14 mouse cellular contexts compared by ENCODE assay signal in the genomic region with DNA sequence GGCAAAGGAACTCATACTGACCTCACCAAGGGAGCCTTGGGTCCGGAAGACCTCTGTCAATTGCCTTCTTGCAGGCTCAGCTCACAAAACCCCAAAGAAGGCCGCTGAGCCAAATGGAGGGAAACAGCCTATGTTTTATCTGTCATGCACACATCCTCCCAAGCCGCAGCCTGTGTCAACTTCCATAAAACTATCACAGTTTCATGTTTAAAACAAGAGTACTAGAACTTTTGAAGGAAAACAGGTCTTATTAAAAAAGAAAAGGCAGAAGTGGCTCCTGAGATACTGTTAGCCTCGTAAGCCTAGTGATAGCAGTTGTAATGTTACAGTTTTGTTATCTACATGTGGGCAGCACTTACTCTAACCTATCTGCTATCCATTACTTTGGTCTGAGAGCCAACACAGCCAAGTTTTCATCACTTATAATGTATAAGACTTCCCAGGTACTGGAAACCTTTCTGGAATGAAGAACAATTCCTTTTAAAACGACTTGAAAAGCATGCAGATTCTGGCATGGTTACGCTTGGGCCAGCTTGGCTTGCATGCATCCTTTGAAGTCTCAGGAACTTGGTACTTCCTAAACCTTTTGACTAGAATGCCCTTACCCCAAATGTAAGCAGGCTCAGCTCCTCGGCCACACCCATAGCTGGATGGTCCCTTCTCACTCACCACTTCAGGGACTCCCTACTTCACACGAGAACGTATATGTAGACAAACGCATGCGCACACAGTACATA.
A peak's percentile ranks its signal among the peaks of the same experiment; 100 is the strongest.
DNase-seq lines count a peak whose midpoint lies in the region; ATAC-seq and TF ChIP-seq lines count a peak whose summit lies in the region.
"Had no signal": no experiment of that assay in that cellular context is flagged by ENCODE, and none has a peak within 500 bp of the region (broad histone marks: within the 10 kb centered on the region; RNA-seq: fewer than 3 reads in every experiment).

No protein-coding gene starts in this region.

- H3K36me3 ChIP-seq in kidney, embryonic 14.5 days (ENCODE audit: control insufficient read depth, insufficient read depth, low read length) = no peaks in the 10 kb centered on the region
- H3K36me3 ChIP-seq in spleen, adult 2 months (ENCODE audit: control insufficient read depth, insufficient read depth, low read length) = no peaks in the 10 kb centered on the region
- H3K36me3 ChIP-seq in midbrain, embryonic 10.5 days = no peaks in the 10 kb centered on the region

- no peak overlapping the region for H3K27ac ChIP-seq in kidney, embryonic 14.5 days (ENCODE audit: low read depth, low read length)
- peak overlapping the region; percentile 78 for H3K27ac ChIP-seq in spleen, adult 2 months (ENCODE audit: insufficient read depth, low read length)
- no peak overlapping the region for H3K27ac ChIP-seq in midbrain, embryonic 10.5 days (replicated peaks)
- H3K27ac ChIP-seq: hindbrain, postnatal 0 days had no signal

- TF ChIP-seq CTCF in spleen, adult 2 months (IDR thresholded peaks at IDR 0.05; ENCODE audit: extremely low read depth, insufficient read depth, insufficient read length, insufficient replicate concordance) = no peak

- WGBS in kidney, embryonic 14.5 days = 71% methylated on average over 11 of the region's 11 CpGs
- 27% methylated on average over 11 of the region's 11 CpGs for WGBS in spleen, adult 2 months
- 86% methylated on average over 11 of the region's 11 CpGs for WGBS in midbrain, embryonic 10.5 days

- peaks cover 19% of the 10 kb centered on the region for H3K4me1 ChIP-seq in kidney, embryonic 14.5 days (ENCODE audit: control insufficient read depth, insufficient read depth, low read length)
- peaks cover 37% of the 10 kb centered on the region for H3K4me1 ChIP-seq in spleen, adult 2 months (ENCODE audit: control insufficient read depth, insufficient read depth, insufficient read length)
- peaks cover 8% of the 10 kb centered on the region; the same call in 1 of the 2 replicates for H3K4me1 ChIP-seq in midbrain, embryonic 10.5 days

- no peak for ATAC-seq in kidney, embryonic 14.5 days (ENCODE audit: low FRiP score, low TSS enrichment)
- ATAC-seq in CD4-positive, CD25-positive, alpha-beta regulatory T cell, adult 4 months = no peak
- ATAC-seq: hindbrain, postnatal 0 days had no signal

- peak; percentile 24 for DNase-seq in kidney, postnatal 10 days
- DNase-seq in R1 (ENCODE audit: low read depth, low spot score) (peak; percentile 64), liver (peak; percentile 86)
- peak in 1 of 2 experiments; percentile 36 for DNase-seq in spleen, adult 2 months (ENCODE audit: low read depth in 1 of 2, low spot score in 2 of 2)
- no peak for DNase-seq in right cerebral cortex, postnatal 4 days
- no peak for DNase-seq in midbrain, embryonic 10.5 days (ENCODE audit: low spot score)
- DNase-seq: adrenal gland, postnatal 14 days; cerebellum, adult 9-11 months; gastrocnemius, postnatal 10 days; layer of hippocampus, adult 9-11 months; thymus, postnatal 36 days had no signal

- TF ChIP-seq POLR2A in spleen, adult 2 months (IDR thresholded peaks at IDR 0.05; ENCODE audit: low read depth, low read length) = no peak

- H3K9ac ChIP-seq in kidney, embryonic 14.5 days (ENCODE audit: low read depth, low read length) = no peak overlapping the region

- H3K9me3 ChIP-seq in kidney, embryonic 14.5 days (ENCODE audit: control insufficient read depth, low read length) = no peaks in the 10 kb centered on the region
- H3K9me3 ChIP-seq in midbrain, embryonic 10.5 days (replicated peaks) = no peaks in the 10 kb centered on the region

- no peak overlapping the region for H3K4me3 ChIP-seq in kidney, embryonic 14.5 days (ENCODE audit: low read length)
- peak overlapping the region; percentile 48 for H3K4me3 ChIP-seq in spleen, adult 2 months (ENCODE audit: extremely low read depth, insufficient read depth, insufficient read length)
- no peak overlapping the region for H3K4me3 ChIP-seq in midbrain, embryonic 10.5 days

- no peaks in the 10 kb centered on the region for H3K27me3 ChIP-seq in kidney, embryonic 14.5 days (ENCODE audit: control insufficient read depth, insufficient read depth, low read length)
- no peaks in the 10 kb centered on the region for H3K27me3 ChIP-seq in spleen, adult 2 months (ENCODE audit: control insufficient read depth, insufficient read depth, low read length)
- H3K27me3 ChIP-seq in midbrain, embryonic 10.5 days (ENCODE audit: low read depth, poor library complexity, severe bottlenecking) = no peaks in the 10 kb centered on the region

- no peak overlapping the region for H3K4me2 ChIP-seq in kidney, embryonic 14.5 days (replicated peaks; ENCODE audit: low read depth, low read length)

Comparison
In these comparisons a context has a peak if more than half of its experiments do, and no peak if none do; other contexts are left out.
1. DNase-seq: peak in kidney, postnatal 10 days (single experiment), R1 (single experiment) and liver (single experiment); none in right cerebral cortex, postnatal 4 days (single experiment) and midbrain, embryonic 10.5 days (single experiment).